Mouse (Mus musculus) heart, embryonic 12.5 days (tissue): ENCODE measurements around the gene Nrl. TPM values are rescaled to one million over a fixed set of nuclear protein-coding genes. Genes with fewer than 3 reads are reported as not detected.

Source experiments
- ATAC-seq: fragments of 200-750 bp; cut with Nextera tagmentation; 2 replicates; pipeline ENCODE4 v1.8.0; 2017; ENCODE audit warnings: moderate TSS enrichment, moderate library complexity; ENCODE audit not compliant: insufficient number of reproducible peaks, low FRiP score
- H3K27ac ChIP-seq: fragments of 300-500 bp; sonication (generic); 2 replicates; pipeline ENCODE4 v1.5.1; 2016; ENCODE audit warnings: mild to moderate bottlenecking, moderate library complexity; ENCODE audit not compliant: poor library complexity, severe bottlenecking
- H3K27me3 ChIP-seq: fragments of 300-500 bp; sonication (generic); replicated peaks from 2 replicates; pipeline ENCODE4 v1.6.1; 2016; ENCODE audit warnings: mild to moderate bottlenecking, moderate library complexity
- H3K36me3 ChIP-seq: fragments of 300-500 bp; sonication (generic); 2 replicates; pipeline ENCODE4 v1.6.1; 2016; ENCODE audit warnings: mild to moderate bottlenecking, moderate library complexity
- H3K4me1 ChIP-seq: fragments of 300-500 bp; sonication (generic); replicated peaks from 2 replicates; pipeline ENCODE4 v1.6.1; 2016; ENCODE audit warnings: mild to moderate bottlenecking
- H3K4me2 ChIP-seq: fragments of 300-500 bp; sonication (generic); 2 replicates; pipeline ENCODE4 v1.6.1; 2016; ENCODE audit warnings: mild to moderate bottlenecking, moderate library complexity
- H3K4me3 ChIP-seq: fragments of 300-500 bp; sonication (generic); 2 replicates; pipeline ENCODE4 v1.5.1; 2016; ENCODE audit warnings: mild to moderate bottlenecking
- H3K9ac ChIP-seq: fragments of 300-500 bp; sonication (generic); 2 replicates; pipeline ENCODE4 v1.6.1; 2016; ENCODE audit warnings: mild to moderate bottlenecking, moderate library complexity
- H3K9me3 ChIP-seq: fragments of 300-500 bp; sonication (generic); replicated peaks from 2 replicates; pipeline ENCODE4 v1.6.1; 2016; ENCODE audit warnings: mild to moderate bottlenecking, moderate library complexity
- WGBS: fragments of 180-500 bp; shearing (Covaris S2); methylation state at CpG from one replicate; pipeline ENCODE4 v1.1.7; 2016; 5-methylcytosine and 5-hydroxymethylcytosine counted together
- polyA plus RNA-seq: library from polyadenylated mRNA; unstranded; fragments of >200 nt; fragmentation: Nextera tagmentation; extraction: Ambion mirVana; gene quantifications from 2 replicates; pipeline ENCODE4 v1.2.1, GENCODE M21; 2016

Nrl gene
- polyA plus RNA-seq, 1 experiment from 2014 or later, result not detected

DNA sequence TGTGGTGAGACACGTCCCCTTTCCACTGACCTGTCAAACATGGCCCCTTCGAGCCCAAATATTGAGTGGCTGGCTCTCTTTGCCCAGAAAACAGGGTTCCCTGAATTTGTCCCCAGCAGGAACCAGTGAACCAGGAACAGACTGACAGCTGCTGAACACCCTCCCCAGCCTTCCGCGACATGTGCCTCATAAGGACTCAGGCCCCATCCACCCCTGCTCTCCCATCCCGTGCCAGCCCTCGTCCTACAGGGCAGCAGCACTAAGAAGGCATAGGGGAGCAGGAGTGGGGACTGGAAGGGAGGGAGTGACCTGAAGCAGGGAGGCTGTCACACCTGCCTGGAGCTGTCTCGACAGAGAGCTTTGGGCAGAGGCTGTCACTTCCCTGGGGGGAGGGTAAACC, 17.0 kb downstream of the Nrl start:
- Histone ChIP-seq H3K9ac (no peak overlapping the region), H3K27me3 (peaks cover 57% of the 10 kb centered on the region)
- 52% methylated on average over 7 of the region's 7 CpGs for WGBS

DNA sequence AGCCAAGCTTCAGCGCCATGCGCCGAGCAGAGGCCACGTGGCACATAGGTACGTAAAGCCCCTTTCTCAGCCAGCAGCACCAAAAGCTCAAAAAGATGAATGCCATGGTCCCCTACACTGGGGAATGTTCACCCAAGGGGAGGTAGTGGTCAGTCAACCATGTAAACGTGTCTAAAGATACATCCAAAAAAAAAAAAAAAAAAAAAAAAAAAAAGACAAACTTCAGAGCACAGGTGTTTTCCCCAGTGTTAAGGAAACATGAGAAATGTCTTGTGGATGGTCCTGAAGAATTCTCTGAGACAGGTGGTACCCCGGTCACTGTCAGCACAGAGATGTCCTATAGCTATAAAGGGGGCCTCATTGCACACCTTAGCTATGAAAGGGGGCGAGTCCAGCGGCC, 19.2 kb downstream of the Nrl start:
- Histone ChIP-seq H3K4me2 (no peak overlapping the region), H3K27ac (no peak overlapping the region), H3K9ac (no peak overlapping the region), H3K27me3 (peaks cover 47% of the 10 kb centered on the region), H3K36me3 (no peaks in the 10 kb centered on the region), H3K9me3 (no peaks in the 10 kb centered on the region), H3K4me3 (no peak overlapping the region), H3K4me1 (peaks cover 6% of the 10 kb centered on the region)
- WGBS, result 80% methylated on average over 9 of the region's 9 CpGs
- ATAC-seq, result no peak

More for the DNA sequence above, 17.0 kb downstream of the Nrl start:
- H3K4me3 ChIP-seq, result no peak overlapping the region
- H3K4me2 ChIP-seq, result no peak overlapping the region
- H3K27ac ChIP-seq, result no peak overlapping the region
- no peaks in the 10 kb centered on the region for H3K9me3 ChIP-seq
- H3K4me1 ChIP-seq, result peaks cover 15% of the 10 kb centered on the region
- ATAC-seq, result no peak
- H3K36me3 ChIP-seq, result no peaks in the 10 kb centered on the region

- 0 out of 2 replicates have a peak, but pooled peaks have one; percentile 34 for ATAC-seq
- H3K4me3 ChIP-seq, result no peak overlapping the region
- H3K4me2 ChIP-seq, result no peak overlapping the region
- H3K27me3 ChIP-seq, result peaks cover 23% of the 10 kb centered on the region
- 29% methylated on average over 6 of the region's 6 CpGs for WGBS
- no peaks in the 10 kb centered on the region for H3K9me3 ChIP-seq
- H3K27ac ChIP-seq, result no peak overlapping the region
- H3K4me1 ChIP-seq, result peaks cover 16% of the 10 kb centered on the region
- no peaks in the 10 kb centered on the region for H3K36me3 ChIP-seq
- H3K9ac ChIP-seq, result peak overlapping the region; percentile 55; the same call in 1 of the 2 replicates
Observed at GRCm38 (mm10) chr14:55497449-55497821, 27.3 kb downstream of the Nrl start.

DNA sequence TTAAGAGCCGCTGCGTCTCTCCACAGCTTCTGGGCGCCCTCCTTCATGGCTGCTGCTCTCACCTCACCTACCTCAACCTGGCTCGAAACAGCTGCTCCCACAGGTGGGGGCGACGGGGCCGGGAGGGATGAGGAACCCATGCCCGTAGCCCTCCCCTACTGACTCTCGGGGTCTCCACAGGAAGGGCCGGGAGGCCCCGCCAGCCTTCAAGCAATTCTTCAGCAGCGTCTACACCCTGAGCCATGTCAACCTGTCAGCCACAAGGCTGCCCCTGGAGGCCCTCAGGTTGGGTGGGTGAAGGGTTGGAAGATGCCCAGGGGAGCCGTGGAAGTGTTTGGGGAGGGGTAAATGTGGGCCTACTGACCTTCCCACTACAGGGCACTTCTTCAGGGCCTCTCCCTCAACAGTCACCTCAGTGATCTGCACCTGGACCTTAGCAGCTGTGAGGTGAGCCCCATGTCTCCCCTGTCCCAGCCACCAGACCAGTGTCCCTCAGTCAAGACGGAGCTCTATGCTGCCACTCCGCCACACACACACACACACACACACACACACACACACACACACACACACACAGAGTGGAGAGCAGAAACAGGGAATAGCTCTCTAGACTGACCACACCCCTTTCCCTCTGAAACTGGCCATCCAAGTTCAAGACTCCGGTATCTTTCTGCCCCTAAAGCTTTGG, 27.9 kb downstream of the Nrl start:
- ATAC-seq, result 0 out of 2 replicates have a peak, but pooled peaks have one; percentile 18
- peak overlapping the region; percentile 9 for H3K9ac ChIP-seq
- no peaks in the 10 kb centered on the region for H3K9me3 ChIP-seq
- H3K4me3 ChIP-seq, result no peak overlapping the region
- no peaks in the 10 kb centered on the region for H3K36me3 ChIP-seq
- WGBS, result 57% methylated on average over 16 of the region's 16 CpGs
- peaks cover 23% of the 10 kb centered on the region for H3K27me3 ChIP-seq
- H3K27ac ChIP-seq, result no peak overlapping the region
- peak overlapping the region; percentile 33 for H3K4me2 ChIP-seq
- H3K4me1 ChIP-seq, result peaks cover 17% of the 10 kb centered on the region

DNA sequence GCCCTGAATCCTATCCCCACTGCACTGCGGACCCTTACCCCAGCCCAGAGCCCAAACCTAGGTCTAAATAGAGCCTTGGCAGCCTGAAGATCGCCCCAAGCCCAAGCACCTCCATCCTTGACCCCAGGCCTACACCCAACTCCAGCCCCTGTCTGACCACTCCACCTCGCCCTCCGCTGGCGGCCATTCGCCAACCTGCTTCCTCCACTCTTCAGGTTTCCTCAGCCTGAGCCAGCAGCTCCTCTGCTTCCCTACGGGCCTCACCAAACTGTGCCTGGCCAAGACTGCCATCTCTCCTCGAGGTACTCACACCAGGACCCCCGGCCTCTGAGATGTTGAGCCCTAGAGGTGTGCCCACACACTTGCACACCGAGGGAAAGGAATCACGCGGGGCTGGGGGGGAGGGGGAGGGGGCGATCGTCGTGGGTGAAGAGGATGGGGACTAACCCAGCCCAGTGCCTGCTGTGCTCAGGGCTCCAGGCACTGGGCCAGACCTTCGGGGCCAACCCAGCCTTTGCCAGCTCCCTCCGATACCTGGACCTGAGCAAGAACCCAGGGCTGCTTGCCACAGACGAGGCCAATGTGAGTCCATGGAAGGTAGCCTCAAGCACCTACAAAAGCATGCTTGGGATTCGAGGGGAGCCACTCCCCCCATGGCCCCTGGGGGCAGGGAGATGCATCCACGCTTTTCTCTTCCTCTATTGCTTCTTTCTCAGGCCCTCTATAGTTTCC, 29.1 kb downstream of the Nrl start:
- H3K4me1 ChIP-seq, result peaks cover 24% of the 10 kb centered on the region
- no peaks in the 10 kb centered on the region for H3K36me3 ChIP-seq
- H3K4me3 ChIP-seq, result no peak overlapping the region
- 69% methylated on average over 20 of the region's 20 CpGs for WGBS
- H3K27ac ChIP-seq, result no peak overlapping the region
- no peak overlapping the region for H3K4me2 ChIP-seq
- peaks cover 13% of the 10 kb centered on the region for H3K27me3 ChIP-seq
- no peaks in the 10 kb centered on the region for H3K9me3 ChIP-seq
- no peak for ATAC-seq
- no peak overlapping the region for H3K9ac ChIP-seq

DNA sequence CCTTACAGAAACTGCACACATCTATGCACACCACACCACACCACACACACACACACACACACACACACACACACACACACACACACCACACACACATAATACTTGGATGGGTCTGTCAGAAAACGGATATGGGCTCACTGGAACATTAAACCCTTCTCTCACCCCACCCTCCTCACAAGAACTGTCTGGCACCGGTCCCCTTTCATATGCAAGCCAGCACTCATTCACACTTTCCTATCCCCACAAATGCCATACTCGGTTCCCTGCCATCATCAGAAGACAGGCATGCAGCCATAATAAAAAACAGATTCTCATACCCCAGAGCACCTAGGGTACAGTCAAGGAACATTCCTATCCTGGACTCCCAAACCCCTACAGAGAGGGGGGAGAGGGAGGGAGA, 32.7 kb downstream of the Nrl start:
- H3K27me3 ChIP-seq, result 0 out of 2 replicates have a peak, but pooled peaks cover 7% of the 10 kb centered on the region
- H3K9me3 ChIP-seq, result no peaks in the 10 kb centered on the region
- ATAC-seq, result no peak
- H3K4me3 ChIP-seq, result no peak overlapping the region
- H3K4me1 ChIP-seq, result peaks cover 28% of the 10 kb centered on the region
- WGBS, result 38% methylated on average over 3 of the region's 3 CpGs
- H3K4me2 ChIP-seq, result peak overlapping the region; percentile 99; the same call in 1 of the 2 replicates
- no peak overlapping the region for H3K27ac ChIP-seq
- peaks cover 8% of the 10 kb centered on the region for H3K36me3 ChIP-seq
- H3K9ac ChIP-seq, result no peak overlapping the region

- H3K9ac ChIP-seq, result peak overlapping the region; percentile 76
- 0 out of 2 replicates have a peak, but pooled peaks cover 7% of the 10 kb centered on the region for H3K27me3 ChIP-seq
- H3K36me3 ChIP-seq, result peaks cover 12% of the 10 kb centered on the region
- H3K4me2 ChIP-seq, result peak overlapping the region; percentile 99
- peak overlapping the region; percentile 81 for H3K4me3 ChIP-seq
- ATAC-seq, result peak; percentile 83
- H3K4me1 ChIP-seq, result peaks cover 20% of the 10 kb centered on the region
- H3K9me3 ChIP-seq, result no peaks in the 10 kb centered on the region
- WGBS, result 0% methylated on average over 30 of the region's 30 CpGs
- H3K27ac ChIP-seq, result peak overlapping the region; percentile 18; the same call in 1 of the 2 replicates
Observed at GRCm38 (mm10) chr14:55491291-55491833, 33.4 kb downstream of the Nrl start.

- H3K9me3 ChIP-seq, result no peaks in the 10 kb centered on the region
- peak; percentile 77 for ATAC-seq
- H3K27ac ChIP-seq, result peak within 1 kb of the TSS; percentile 18; the same call in 1 of the 2 replicates
- peaks cover 13% of the 10 kb centered on the region for H3K4me1 ChIP-seq
- H3K9ac ChIP-seq, result peak within 1 kb of the TSS; percentile 76
- H3K4me2 ChIP-seq, result peak within 1 kb of the TSS; percentile 99
- under 1% methylated on average over 55 of the region's 68 CpGs for WGBS
- peaks cover 17% of the 10 kb centered on the region for H3K36me3 ChIP-seq
- peak within 1 kb of the TSS; percentile 81 for H3K4me3 ChIP-seq
- H3K27me3 ChIP-seq, result 0 out of 2 replicates have a peak, but pooled peaks cover 7% of the 10 kb centered on the region
Observed at GRCm38 (mm10) chr14:55490361-55491201, 34.2 kb downstream of the Nrl start, which contains the start of gene Carmil3. Gene Carmil3, plus strand, starts transcription at chr14:55490651.

GRCm38 (mm10) chr14:55486836-55487235, 37.9 kb downstream of the Nrl start:
- H3K27ac ChIP-seq, result no peak overlapping the region
- ATAC-seq, result no peak
- H3K9me3 ChIP-seq, result no peaks in the 10 kb centered on the region
- H3K36me3 ChIP-seq, result peaks cover 24% of the 10 kb centered on the region
- no peak overlapping the region for H3K4me3 ChIP-seq
- H3K27me3 ChIP-seq, result 0 out of 2 replicates have a peak, but pooled peaks cover 3% of the 10 kb centered on the region
- no peak overlapping the region for H3K9ac ChIP-seq
- H3K4me2 ChIP-seq, result no peak overlapping the region
- WGBS, result 77% methylated on average over 8 of the region's 8 CpGs
- H3K4me1 ChIP-seq, result peaks cover 11% of the 10 kb centered on the region

GRCm38 (mm10) chr14:55484430-55485085, 40.2 kb downstream of the Nrl start:
- H3K36me3 ChIP-seq, result peaks cover 36% of the 10 kb centered on the region
- 74% methylated on average over 5 of the region's 5 CpGs for WGBS
- no peak overlapping the region for H3K4me2 ChIP-seq
- no peak for ATAC-seq
- no peak overlapping the region for H3K27ac ChIP-seq
- no peaks in the 10 kb centered on the region for H3K4me1 ChIP-seq
- H3K9ac ChIP-seq, result no peak overlapping the region
- H3K9me3 ChIP-seq, result no peaks in the 10 kb centered on the region
- no peaks in the 10 kb centered on the region for H3K27me3 ChIP-seq
- no peak overlapping the region for H3K4me3 ChIP-seq
